Mouse (Mus musculus): ENCODE measurements around the gene Pnpla2.
"Not testable (repeated sequence)": the region's sequence is repeated elsewhere in the genome, so short reads cannot be mapped to it uniquely, and the experiment has no call there.

Gene Pnpla2

GRCm38 (mm10) chr7:141454967-141455551, at the start of gene Pnpla2:
Gene Pnpla2 (plus strand): TSS chr7:141455198.
- peak; percentile 95 to 96 for DNase-seq

GRCm38 (mm10) chr7:141405466-141405865, 49.5 kb upstream of the Pnpla2 start:
- no peak for DNase-seq

GRCm38 (mm10) chr7:141407670-141408069, 47.3 kb upstream of the Pnpla2 start:
- DNase-seq, result not testable (repeated sequence)

DNA sequence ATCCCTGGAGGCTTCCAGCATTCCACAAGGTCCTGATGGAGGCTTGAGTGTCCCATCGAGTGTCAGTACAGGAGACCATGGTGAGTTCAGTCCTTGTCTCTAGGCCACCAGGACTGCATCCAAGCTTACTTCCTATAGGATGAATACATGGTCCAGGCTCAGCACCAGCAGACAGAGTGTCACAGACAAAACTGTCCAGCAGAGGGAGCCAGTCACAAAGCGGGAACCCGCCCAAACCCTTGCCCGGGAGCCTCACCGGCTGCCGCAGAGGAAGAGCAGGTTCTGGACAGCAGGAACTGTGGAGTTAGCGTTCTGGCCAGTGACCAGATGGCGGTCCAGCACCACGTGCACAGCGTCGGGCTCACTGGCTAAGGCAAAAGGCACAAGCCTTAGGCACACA, 46.2 kb upstream of the Pnpla2 start:
- DNase-seq, result peak; percentile 74 to 78

GRCm38 (mm10) chr7:141410631-141411030, 44.4 kb upstream of the Pnpla2 start:
- DNase-seq, result peak in 1 of 2 experiments; percentile 7

GRCm38 (mm10) chr7:141411667-141412066, 43.3 kb upstream of the Pnpla2 start:
- peak in 1 of 2 experiments; percentile 8 for DNase-seq

DNA sequence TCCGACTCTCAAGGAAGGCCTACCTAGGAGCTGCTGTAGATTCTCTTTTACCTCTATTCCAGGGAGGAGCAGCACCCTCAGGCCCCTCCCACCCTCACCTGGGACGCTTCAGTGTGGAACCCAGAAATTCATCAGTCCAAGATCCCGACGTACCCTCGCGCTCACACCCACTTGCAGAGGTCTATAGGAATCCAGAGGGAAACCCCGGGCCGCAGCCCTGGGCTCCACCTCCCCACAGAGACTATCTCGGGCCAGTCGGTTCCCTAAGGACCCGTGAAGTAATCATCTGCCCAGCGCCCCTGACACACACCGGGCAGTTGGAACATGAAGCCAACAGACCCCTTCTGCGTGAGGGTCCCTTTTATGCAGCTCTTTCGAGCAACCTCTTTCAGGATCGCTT, 41.7 kb upstream of the Pnpla2 start:
- DNase-seq, result peak; percentile 16 to 37

DNA sequence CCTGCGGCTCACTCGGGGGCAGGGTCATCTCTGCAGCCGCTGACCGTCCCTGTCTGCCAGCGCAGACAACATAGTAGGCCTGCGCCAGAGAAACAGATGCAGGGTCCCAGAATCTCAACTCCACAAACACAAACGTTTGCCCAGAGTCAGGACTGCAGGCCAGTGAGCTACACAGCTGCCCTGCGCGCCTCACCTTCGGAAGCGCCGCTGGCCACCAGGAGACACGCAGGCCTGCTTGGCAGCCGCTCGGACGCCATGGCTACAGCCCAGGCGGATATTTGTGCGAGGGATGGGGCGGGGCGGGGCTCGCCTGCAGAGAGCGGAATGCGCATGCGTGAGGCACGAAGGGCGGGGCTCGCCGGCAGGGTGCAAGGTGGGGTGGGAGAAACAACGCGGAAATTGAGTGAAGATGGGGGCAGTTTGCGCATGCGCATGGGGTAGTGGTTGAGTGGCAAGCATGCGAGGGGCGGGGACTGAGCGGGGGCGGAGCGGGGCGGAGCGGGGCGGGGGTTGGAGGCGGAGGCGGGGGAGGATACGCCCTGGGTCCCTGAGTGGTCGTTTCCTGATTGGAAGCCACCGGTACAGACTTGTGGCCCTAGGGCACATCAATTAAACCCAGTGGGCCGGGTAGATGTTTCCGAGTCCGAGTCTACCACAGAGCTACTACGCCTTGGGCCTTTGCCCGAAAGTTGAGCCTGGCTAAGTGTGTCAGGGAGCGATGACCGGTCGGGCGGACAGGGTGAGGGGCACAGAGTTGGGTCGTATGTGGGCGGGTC, 41.0 kb upstream of the Pnpla2 start, which contains the start of gene Gatd1:
Gene Gatd1 (minus strand): TSS at position 328 of the 776 bp plus-strand sequence.
- DNase-seq, result peak; percentile 99 to 100

DNA sequence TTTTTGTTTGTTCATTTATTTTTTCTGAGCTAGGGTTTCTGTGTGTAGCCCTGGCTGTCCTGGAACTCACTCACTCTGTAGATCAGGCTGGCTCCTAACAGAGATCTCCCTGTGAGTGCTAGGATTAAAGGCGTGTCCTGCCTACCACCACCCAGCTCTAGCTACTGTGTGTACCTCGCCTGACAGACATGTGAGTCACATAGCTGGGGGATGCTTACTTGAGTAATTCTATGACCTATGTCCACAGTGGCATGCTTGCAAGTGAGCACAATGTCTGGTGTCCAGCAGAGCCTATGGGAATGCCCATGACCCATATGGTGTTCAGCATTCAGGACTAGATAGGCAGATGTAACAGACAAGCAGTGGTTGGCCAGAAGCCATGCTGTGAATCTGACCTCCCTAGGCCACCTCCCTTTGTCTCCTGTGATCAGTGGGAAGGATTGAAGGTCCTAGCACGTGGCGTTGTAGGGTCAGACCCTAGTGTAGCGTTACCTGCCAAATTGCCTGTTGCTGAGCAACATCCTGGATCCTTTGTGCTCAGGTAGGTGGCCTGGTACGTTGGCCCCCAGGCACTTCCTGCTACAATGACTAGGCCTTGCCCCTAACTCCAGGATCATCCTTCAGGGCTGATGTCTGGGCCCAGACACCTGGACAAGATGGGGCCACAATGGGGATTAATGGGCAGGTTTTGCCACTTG, 38.7 kb upstream of the Pnpla2 start:
- peak in 1 of 2 experiments; percentile 6 for DNase-seq

DNA sequence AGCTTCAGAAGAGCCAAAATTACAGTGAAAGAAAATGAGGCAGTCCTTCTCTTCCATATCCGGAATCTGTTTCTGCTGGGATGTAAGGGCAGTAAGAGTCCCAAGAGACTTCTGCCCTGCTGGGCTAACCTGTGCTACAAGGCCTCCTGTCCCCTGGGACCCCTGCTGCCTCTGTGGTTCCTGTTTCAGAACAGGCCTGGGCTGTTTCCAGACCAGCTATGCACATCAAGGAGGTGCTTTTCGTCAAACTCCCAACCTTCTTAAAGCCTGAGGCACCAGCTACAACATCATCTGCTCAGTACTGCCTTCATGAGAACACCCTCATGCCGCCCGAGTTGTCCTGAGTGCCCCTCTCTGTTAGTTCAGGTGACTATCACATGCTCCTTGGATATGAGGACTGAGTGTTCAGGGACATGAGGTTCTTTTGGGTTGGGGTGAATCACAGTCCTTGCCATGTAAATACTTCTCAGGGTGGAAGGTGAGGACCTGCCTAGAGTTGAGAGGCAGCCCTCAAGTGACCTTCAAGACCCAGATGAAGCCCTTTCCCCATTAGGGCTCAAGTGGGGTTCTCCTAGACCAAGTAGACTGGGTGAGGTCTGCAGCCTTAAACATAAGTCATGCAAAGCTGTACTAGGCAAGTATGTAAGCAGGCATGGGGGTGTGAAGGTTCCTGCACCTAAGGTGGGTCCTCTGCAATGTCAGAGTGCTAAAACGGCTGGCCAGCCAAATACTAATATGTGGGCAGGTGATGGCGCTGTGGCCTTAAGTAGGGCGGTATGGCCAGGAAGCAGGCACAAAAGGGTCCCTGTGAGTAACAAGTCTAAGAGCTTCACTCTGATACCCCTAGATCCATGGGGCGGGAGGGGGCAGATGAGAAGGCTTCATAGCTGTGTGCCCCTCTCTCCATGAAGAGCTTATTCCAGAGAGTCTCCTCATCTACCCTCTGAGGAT, 37.0 kb upstream of the Pnpla2 start:
- no peak for DNase-seq

DNA sequence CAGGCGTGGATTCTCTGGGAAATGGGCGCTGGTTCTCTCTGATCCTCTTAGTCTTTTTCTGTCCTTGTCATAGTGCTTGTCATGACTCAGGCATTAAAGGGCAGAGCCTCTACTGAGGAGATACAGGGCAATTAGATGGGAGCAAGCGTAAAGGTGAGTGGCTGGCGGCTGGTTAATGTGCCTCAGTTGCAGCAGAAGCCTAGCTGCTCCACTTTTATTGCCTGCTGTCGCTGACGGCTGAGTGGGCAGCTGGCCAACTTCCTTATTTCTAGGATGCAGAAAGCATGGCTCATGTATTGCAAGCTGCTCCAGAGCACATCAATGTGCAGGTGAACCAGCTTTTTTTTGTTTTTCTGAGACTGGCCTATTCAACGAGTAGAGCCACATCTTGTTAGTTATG, 36.0 kb upstream of the Pnpla2 start:
- no peak for DNase-seq

GRCm38 (mm10) chr7:141420030-141420702, 34.8 kb upstream of the Pnpla2 start:
- DNase-seq, result no peak

GRCm38 (mm10) chr7:141423811-141424210, 31.2 kb upstream of the Pnpla2 start:
- DNase-seq, result no peak

DNA sequence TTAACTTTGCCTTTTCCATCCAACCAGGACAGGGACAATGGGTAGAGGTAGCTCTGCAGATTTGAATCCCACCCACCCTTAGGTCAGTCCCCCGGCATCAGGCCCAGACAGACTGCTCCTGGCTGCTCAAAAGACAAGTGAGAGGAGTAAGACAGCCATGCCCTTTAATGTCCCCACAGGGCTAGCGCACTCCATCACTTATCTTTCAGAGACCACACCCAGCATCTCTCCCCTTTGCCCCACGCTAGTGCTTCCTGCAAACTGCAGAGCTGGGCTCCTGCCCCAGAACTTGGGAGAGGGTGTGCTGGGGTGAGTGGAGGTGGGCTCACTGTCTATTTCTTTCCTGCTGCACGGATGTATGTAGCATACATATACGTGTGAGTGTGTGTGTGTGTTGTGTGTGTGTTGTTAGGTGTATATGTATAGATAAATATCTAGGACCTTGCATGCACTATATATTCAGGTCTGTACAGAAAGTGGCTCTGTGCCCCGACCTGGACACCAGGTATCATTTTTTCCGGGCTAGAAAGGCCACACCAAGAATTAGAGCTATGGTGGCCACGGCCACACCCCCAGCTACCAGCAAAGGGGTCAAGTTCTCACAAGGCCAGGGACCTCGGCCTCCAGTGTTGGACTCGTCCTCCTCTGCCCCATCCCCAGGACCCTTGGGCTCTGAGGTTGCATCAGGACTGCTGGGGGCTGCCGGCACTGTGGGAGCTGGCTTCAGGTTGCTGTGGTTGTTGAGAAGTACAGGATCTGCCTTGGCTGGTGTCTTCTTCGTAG, 27.9 kb upstream of the Pnpla2 start:
- DNase-seq, result no peak

GRCm38 (mm10) chr7:141428701-141429100, 26.3 kb upstream of the Pnpla2 start:
- DNase-seq, result no peak

DNA sequence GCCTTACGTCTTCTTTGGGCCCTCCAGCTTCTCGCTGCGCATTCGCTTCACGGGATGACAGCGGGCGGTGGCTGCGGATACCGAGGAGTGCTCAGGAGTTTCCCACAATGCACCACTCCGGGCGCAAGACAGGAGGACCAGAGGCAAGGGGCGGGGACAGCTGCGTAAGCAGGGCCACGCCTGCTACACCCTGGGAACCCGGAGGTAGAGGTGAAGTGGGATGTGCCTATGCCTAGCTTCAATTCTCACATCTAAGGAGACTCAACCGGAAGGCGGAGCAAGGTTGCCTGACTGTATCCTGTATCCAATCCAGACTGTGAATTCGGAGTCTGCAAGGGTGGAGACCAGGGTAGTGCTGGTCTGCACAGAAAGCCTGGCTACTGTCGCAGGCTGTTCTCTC, 25.7 kb upstream of the Pnpla2 start, which contains the start of gene Cend1:
Gene Cend1 (minus strand): TSS at position 182 of the 400 bp plus-strand sequence.
- peak in 1 of 2 experiments; percentile 20 for DNase-seq

DNA sequence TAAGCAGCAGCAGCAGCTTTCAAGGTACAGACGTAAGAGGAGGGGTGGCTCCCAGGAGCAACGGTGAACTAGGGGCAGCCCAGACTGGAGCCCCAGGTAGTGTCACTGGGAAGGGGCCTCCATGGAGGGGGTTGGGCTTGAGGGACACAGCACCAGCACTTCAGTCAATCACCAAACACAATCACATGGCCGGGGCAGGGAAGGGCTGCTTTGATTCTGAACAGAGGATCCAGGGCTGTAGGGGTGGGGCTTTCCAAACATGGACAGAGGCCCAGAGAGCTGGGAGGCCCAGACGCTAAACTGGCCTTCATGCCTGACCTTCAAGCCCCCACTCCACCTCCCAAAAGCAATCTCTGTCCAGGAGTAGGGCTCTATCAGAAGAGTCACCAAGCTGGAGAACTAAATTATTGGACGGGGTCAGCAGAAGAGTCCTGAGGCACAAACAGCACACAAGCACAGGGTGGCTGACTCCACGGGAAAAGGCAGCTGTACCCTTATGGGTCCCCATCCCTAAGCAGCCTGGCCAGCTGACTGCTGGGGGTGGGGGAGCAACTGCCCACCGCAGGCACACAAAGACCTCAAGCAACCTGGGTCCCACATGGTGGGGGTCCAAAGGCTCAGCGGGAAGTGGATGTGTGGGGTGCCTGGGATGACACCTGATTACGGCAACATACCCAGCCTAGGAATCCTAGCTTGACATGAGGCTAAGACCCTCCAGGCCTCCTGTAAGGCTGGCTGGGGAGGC, 25.0 kb upstream of the Pnpla2 start:
- peak in 1 of 2 experiments; percentile 5 for DNase-seq

- DNase-seq, result no peak
Observed at GRCm38 (mm10) chr7:141430585-141431240, 24.3 kb upstream of the Pnpla2 start.

DNA sequence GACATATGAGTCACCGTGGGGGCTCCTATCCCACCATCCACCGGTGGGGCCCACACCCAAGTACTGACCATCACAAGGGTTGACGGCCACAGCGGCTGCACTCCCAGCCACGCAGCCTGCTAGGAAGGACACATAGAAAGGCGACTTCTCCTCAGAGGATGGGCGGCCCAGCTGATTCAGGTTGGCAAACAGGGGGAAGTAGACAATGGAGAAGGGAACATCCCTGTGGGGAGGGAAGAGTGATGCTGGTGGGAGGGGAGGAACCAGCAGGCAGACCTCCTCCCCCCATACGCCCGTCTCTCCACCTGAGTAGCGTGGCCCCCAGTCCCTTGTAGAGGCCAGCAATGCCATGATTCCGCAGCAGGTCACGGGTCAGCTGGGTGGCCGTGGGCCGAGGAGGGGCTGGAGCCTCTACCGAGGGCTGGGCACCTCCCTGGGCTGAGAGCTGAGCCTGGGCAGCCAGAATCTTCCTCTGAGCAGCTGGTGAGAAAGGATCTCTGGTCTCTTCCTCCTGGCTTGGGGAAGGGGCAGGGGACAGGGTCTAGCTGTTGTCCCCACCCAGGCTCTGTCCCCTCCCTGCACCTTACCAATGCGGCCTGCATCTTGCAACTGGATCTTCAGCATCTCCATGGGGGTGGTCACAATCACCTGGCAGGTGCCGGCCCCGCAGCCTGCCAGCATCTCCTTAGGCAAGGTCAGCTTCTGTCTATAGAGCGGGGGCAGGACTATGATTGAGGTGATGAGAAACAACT, 23.4 kb upstream of the Pnpla2 start:
- DNase-seq, result no peak
